ENCODE assay signal across 8 mouse cellular contexts in genomic region chr3:104992709-104993388, GRCm38 (mm10). TPM values are rescaled to one million over a fixed set of nuclear protein-coding genes. Genes with fewer than 3 reads are reported as not detected.
DNase-seq lines count a peak whose midpoint lies in the region; ATAC-seq and TF ChIP-seq lines count a peak whose summit lies in the region.

No protein-coding gene starts in this region.

- H3K4me2 ChIP-seq in forebrain, embryonic 12.5 days: peak overlapping the region; percentile 28; the same call in 1 of the 2 replicates
- peak overlapping the region; percentile 44 for H3K4me2 ChIP-seq in heart, embryonic 16.5 days (ENCODE audit: low read depth, low read length)
- no peak overlapping the region for H3K4me2 ChIP-seq in liver, embryonic 13.5 days
- H3K4me2 ChIP-seq in stomach, embryonic 15.5 days: peak overlapping the region; percentile 38

- H3K9ac ChIP-seq in forebrain, embryonic 12.5 days: no peak overlapping the region
- peak overlapping the region; percentile 30 for H3K9ac ChIP-seq in heart, embryonic 16.5 days (ENCODE audit: low read length)
- no peak overlapping the region for H3K9ac ChIP-seq in liver, embryonic 13.5 days
- H3K9ac ChIP-seq in stomach, embryonic 15.5 days: no peak overlapping the region

- H3K27me3 ChIP-seq in E14TG2a.4 (ENCODE audit: insufficient read depth, low read length): peaks cover 6% of the 10 kb centered on the region; the same call in 1 of the 2 replicates
- peaks cover 8% of the 10 kb centered on the region; the same call in 1 of the 2 replicates for H3K27me3 ChIP-seq in forebrain, embryonic 12.5 days
- no peaks in the 10 kb centered on the region for H3K27me3 ChIP-seq in heart, embryonic 16.5 days (ENCODE audit: control insufficient read depth, insufficient read depth, low read length)
- 0 out of 2 replicates have a peak, but pooled peaks cover 5% of the 10 kb centered on the region for H3K27me3 ChIP-seq in liver, embryonic 13.5 days
- no peaks in the 10 kb centered on the region for H3K27me3 ChIP-seq in stomach, embryonic 15.5 days (replicated peaks)

- DNase-seq in c-Kit-positive CD71-positive TER-119-positive erythroid progenitor cells, embryonic 14.5 days (ENCODE audit: low spot score): peak; percentile 60
- peak; percentile 90 to 95 for DNase-seq in kidney, postnatal 25 days
- DNase-seq in liver, embryonic 13.5 days: peak; percentile 58
- DNase-seq in neural tube, embryonic 10.5 days (ENCODE audit: extremely low spot score, low spot score): peak; percentile 86

- H3K4me3 ChIP-seq in E14TG2a.4 (replicated peaks; ENCODE audit: low read length): no peak overlapping the region
- no peak overlapping the region for H3K4me3 ChIP-seq in forebrain, embryonic 12.5 days (replicated peaks)
- H3K4me3 ChIP-seq in heart, embryonic 16.5 days (ENCODE audit: low read length): peak overlapping the region; percentile 11; the same call in 1 of the 2 replicates
- H3K4me3 ChIP-seq in liver, embryonic 13.5 days (replicated peaks): no peak overlapping the region
- H3K4me3 ChIP-seq in stomach, embryonic 15.5 days (replicated peaks): no peak overlapping the region

- H3K9me3 ChIP-seq in E14TG2a.4 (ENCODE audit: low read length): no peaks in the 10 kb centered on the region
- no peaks in the 10 kb centered on the region for H3K9me3 ChIP-seq in forebrain, embryonic 12.5 days
- no peaks in the 10 kb centered on the region for H3K9me3 ChIP-seq in heart, embryonic 16.5 days (replicated peaks; ENCODE audit: control insufficient read depth, low read length)
- H3K9me3 ChIP-seq in liver, embryonic 13.5 days (replicated peaks): no peaks in the 10 kb centered on the region
- no peaks in the 10 kb centered on the region for H3K9me3 ChIP-seq in stomach, embryonic 15.5 days

- WGBS in forebrain, embryonic 12.5 days: 13% methylated on average over 23 of the region's 23 CpGs
- 10% methylated on average over 23 of the region's 23 CpGs for WGBS in heart, embryonic 16.5 days
- 10% methylated on average over 23 of the region's 23 CpGs for WGBS in liver, embryonic 13.5 days (ENCODE audit: insufficient replicate concordance)
- WGBS in stomach, embryonic 15.5 days: 12% methylated on average over 23 of the region's 23 CpGs

- ATAC-seq in forebrain, embryonic 12.5 days (ENCODE audit: low FRiP score): peak; percentile 85
- ATAC-seq in heart, embryonic 16.5 days (replicated peaks; ENCODE audit: extremely low read depth, insufficient read depth, low FRiP score): peak; percentile 81
- ATAC-seq in liver, embryonic 13.5 days (ENCODE audit: low read depth): 0 out of 2 replicates have a peak, but pooled peaks have one; percentile 48
- peak; percentile 63 for ATAC-seq in stomach, embryonic 15.5 days (ENCODE audit: insufficient read depth, low FRiP score, low read depth)

- peak; percentile 73 for TF ChIP-seq CTCF in E14TG2a.4 (conservative IDR thresholded peaks at IDR 0.05; ENCODE audit: low read length)

- H3K36me3 ChIP-seq in E14TG2a.4 (ENCODE audit: insufficient read depth, low read length): no peaks in the 10 kb centered on the region
- no peaks in the 10 kb centered on the region for H3K36me3 ChIP-seq in forebrain, embryonic 12.5 days (replicated peaks)
- no peaks in the 10 kb centered on the region for H3K36me3 ChIP-seq in heart, embryonic 16.5 days (ENCODE audit: control insufficient read depth, insufficient read depth)
- H3K36me3 ChIP-seq in liver, embryonic 13.5 days: no peaks in the 10 kb centered on the region
- no peaks in the 10 kb centered on the region for H3K36me3 ChIP-seq in stomach, embryonic 15.5 days

- no peak overlapping the region for H3K27ac ChIP-seq in forebrain, embryonic 12.5 days
- H3K27ac ChIP-seq in heart, embryonic 16.5 days (ENCODE audit: low read length): no peak overlapping the region
- no peak overlapping the region for H3K27ac ChIP-seq in liver, embryonic 13.5 days
- no peak overlapping the region for H3K27ac ChIP-seq in stomach, embryonic 15.5 days

- peaks cover 13% of the 10 kb centered on the region for H3K4me1 ChIP-seq in E14TG2a.4 (replicated peaks; ENCODE audit: low read depth, low read length)
- H3K4me1 ChIP-seq in forebrain, embryonic 12.5 days: peaks cover 9% of the 10 kb centered on the region
- peaks cover 17% of the 10 kb centered on the region for H3K4me1 ChIP-seq in heart, embryonic 16.5 days (ENCODE audit: control insufficient read depth, insufficient read depth, low read length)
- no peaks in the 10 kb centered on the region for H3K4me1 ChIP-seq in liver, embryonic 13.5 days (replicated peaks)
- peaks cover 20% of the 10 kb centered on the region for H3K4me1 ChIP-seq in stomach, embryonic 15.5 days

RNA-seq across cellular contexts. Expression of gene Wnt2b, which starts 31.1 kb away (rescaled TPM):
- polyA plus RNA-seq in forebrain, embryonic 12.5 days (2016; fragmentation: Nextera tagmentation; extraction: Ambion mirVana): 0.85 and 1.5 TPM in 2 replicates
- polyA plus RNA-seq in heart, embryonic 16.5 days (2015; fragmentation: Nextera tagmentation; extraction: Ambion mirVana): 1.0 and 1.1 TPM in 2 replicates
- 0.13 and 0.15 TPM in 2 replicates for polyA plus RNA-seq in liver, embryonic 13.5 days (2015; fragmentation: Nextera tagmentation; extraction: Ambion mirVana)
- 2.8 and 3.6 TPM in 2 replicates for polyA plus RNA-seq in stomach, embryonic 15.5 days (2015; fragmentation: Nextera tagmentation; extraction: Ambion mirVana)
